Mouse (Mus musculus): ENCODE results near the gene Ethe1. TPM values are rescaled to one million over a fixed set of nuclear protein-coding genes. Genes with fewer than 3 reads are reported as not detected.

The Ethe1 gene
- polyA plus RNA-seq, 1 experiment from 2014 or later = 23.9 TPM

DNA sequence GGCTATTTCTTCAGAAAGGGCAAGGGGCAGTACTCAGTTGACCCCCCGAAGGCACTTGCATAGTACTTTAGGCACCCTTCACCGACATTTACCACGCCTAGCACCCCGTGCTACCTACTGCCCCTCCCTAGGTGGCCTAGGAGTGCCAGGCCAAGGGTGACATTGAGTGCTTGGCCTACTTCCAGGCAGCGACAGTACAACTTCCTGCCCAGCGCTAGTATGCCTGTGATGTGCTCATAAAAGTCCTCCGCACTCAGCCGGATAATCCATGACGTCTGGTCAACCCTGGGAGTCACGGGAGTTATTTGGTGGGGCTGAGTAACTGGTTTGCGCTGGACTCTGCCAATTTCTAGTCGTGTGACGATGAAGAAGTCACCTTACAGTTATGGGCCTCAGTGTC, 993 bp downstream of the Ethe1 start:
- H3K4me3 ChIP-seq (ENCODE audit: low read depth, low read length) = no peak overlapping the region
- peaks cover 39% of the 10 kb centered on the region for H3K27me3 ChIP-seq (ENCODE audit: control insufficient read depth, insufficient read depth, low read length)
- ATAC-seq (replicated peaks; ENCODE audit: insufficient number of reproducible peaks, low FRiP score, low TSS enrichment) = no peak
- no peak overlapping the region for H3K4me2 ChIP-seq
- 0 out of 2 replicates have a peak, but pooled peaks cover 4% of the 10 kb centered on the region for H3K4me1 ChIP-seq (ENCODE audit: control insufficient read depth, insufficient read depth, low read length)
- H3K36me3 ChIP-seq (ENCODE audit: control insufficient read depth, insufficient read depth, low read length) = no peaks in the 10 kb centered on the region
- WGBS (ENCODE audit: insufficient replicate concordance) = 84% methylated on average over 13 of the region's 13 CpGs
- no peak overlapping the region for H3K9ac ChIP-seq (ENCODE audit: low read depth, low read length)
- H3K27ac ChIP-seq (ENCODE audit: low read depth, low read length) = no peak overlapping the region
- H3K9me3 ChIP-seq (replicated peaks; ENCODE audit: control insufficient read depth, low read length) = no peaks in the 10 kb centered on the region

DNA sequence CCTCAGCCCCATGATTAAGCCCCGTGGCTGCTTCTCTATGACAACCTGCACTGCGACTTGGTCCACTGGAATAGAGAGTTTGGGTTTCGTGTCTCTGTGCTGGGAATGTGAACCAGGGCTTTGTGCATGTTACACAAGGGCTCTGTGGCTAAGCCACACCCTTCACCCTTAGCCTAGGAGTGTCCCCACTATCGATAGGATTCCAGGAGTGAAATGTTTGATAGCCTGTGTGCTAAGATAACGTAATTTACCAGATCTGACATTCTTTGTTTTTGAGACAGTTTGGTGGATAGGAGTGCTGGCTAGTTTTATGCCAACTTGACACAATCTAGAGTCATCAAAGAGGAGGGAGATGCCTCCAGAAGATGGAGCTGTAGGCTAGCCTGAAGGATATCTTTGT, 4.4 kb downstream of the Ethe1 start:
- WGBS (ENCODE audit: insufficient replicate concordance) = 64% methylated on average over 5 of the region's 5 CpGs
- Histone ChIP-seq H3K4me2 (no peak overlapping the region), H3K9me3 (replicated peaks; ENCODE audit: control insufficient read depth, low read length) (no peaks in the 10 kb centered on the region), H3K27ac (ENCODE audit: low read depth, low read length) (no peak overlapping the region), H3K36me3 (ENCODE audit: control insufficient read depth, insufficient read depth, low read length) (no peaks in the 10 kb centered on the region), H3K9ac (ENCODE audit: low read depth, low read length) (no peak overlapping the region), H3K4me3 (ENCODE audit: low read depth, low read length) (no peak overlapping the region), H3K4me1 (ENCODE audit: control insufficient read depth, insufficient read depth, low read length) (peaks cover 7% of the 10 kb centered on the region; the same call in 1 of the 2 replicates), H3K27me3 (ENCODE audit: control insufficient read depth, insufficient read depth, low read length) (peaks cover 31% of the 10 kb centered on the region)
- no peak for ATAC-seq (replicated peaks; ENCODE audit: insufficient number of reproducible peaks, low FRiP score, low TSS enrichment)

DNA sequence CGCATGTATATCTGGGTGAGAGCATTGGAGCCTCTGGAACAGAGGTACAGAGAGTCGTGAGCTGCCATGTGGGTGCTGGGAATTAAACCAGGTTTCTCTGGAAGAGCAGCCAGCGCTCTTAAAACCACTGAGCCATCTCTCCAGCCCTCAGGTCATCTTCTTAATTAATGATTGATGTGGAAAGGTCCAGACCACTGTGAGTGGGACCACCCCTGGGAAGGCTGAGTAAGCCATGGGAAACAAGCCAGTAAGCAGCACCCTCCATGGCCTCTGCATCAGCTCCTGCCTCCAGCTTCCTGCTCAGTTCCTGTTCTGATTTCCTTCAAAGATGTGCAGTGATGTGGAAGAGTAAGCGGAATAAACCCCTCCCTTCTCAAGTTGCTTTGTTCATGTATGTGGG, 4.8 kb downstream of the Ethe1 start:
- Histone ChIP-seq H3K36me3 (ENCODE audit: control insufficient read depth, insufficient read depth, low read length) (no peaks in the 10 kb centered on the region), H3K4me3 (ENCODE audit: low read depth, low read length) (no peak overlapping the region), H3K27me3 (ENCODE audit: control insufficient read depth, insufficient read depth, low read length) (peaks cover 27% of the 10 kb centered on the region), H3K4me1 (ENCODE audit: control insufficient read depth, insufficient read depth, low read length) (peaks cover 7% of the 10 kb centered on the region; the same call in 1 of the 2 replicates), H3K4me2 (no peak overlapping the region), H3K9ac (ENCODE audit: low read depth, low read length) (no peak overlapping the region), H3K27ac (ENCODE audit: low read depth, low read length) (no peak overlapping the region), H3K9me3 (replicated peaks; ENCODE audit: control insufficient read depth, low read length) (no peaks in the 10 kb centered on the region)
- 52% methylated on average over 4 of the region's 4 CpGs for WGBS (ENCODE audit: insufficient replicate concordance)
- ATAC-seq (replicated peaks; ENCODE audit: insufficient number of reproducible peaks, low FRiP score, low TSS enrichment) = no peak

DNA sequence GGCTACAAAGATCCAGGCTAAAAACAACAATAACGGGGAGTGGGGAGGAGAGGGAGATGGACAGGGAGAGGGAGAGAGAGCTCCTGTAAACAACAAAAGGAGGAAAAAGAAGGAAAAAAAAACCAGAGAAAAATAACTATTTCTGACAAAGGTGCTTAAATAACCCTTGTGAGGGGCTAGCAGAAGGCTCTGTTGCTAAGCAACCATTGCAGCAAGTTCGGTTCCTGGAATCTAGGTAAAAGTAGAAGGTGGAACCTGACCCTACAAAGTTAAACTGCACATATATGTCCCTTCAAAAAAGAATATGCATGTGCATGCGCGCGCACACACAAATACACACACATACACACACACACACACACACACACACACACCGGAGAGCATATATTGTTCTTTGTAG, 5.4 kb downstream of the Ethe1 start:
- H3K4me1 ChIP-seq (ENCODE audit: control insufficient read depth, insufficient read depth, low read length) = peaks cover 3% of the 10 kb centered on the region; the same call in 1 of the 2 replicates
- 80% methylated on average over 6 of the region's 6 CpGs for WGBS (ENCODE audit: insufficient replicate concordance)
- H3K9me3 ChIP-seq (replicated peaks; ENCODE audit: control insufficient read depth, low read length) = no peaks in the 10 kb centered on the region
- H3K4me3 ChIP-seq (ENCODE audit: low read depth, low read length) = no peak overlapping the region
- peaks cover 20% of the 10 kb centered on the region for H3K27me3 ChIP-seq (ENCODE audit: control insufficient read depth, insufficient read depth, low read length)
- no peak overlapping the region for H3K9ac ChIP-seq (ENCODE audit: low read depth, low read length)
- no peak overlapping the region for H3K27ac ChIP-seq (ENCODE audit: low read depth, low read length)
- H3K36me3 ChIP-seq (ENCODE audit: control insufficient read depth, insufficient read depth, low read length) = no peaks in the 10 kb centered on the region
- no peak overlapping the region for H3K4me2 ChIP-seq
- ATAC-seq (replicated peaks; ENCODE audit: insufficient number of reproducible peaks, low FRiP score, low TSS enrichment) = no peak

DNA sequence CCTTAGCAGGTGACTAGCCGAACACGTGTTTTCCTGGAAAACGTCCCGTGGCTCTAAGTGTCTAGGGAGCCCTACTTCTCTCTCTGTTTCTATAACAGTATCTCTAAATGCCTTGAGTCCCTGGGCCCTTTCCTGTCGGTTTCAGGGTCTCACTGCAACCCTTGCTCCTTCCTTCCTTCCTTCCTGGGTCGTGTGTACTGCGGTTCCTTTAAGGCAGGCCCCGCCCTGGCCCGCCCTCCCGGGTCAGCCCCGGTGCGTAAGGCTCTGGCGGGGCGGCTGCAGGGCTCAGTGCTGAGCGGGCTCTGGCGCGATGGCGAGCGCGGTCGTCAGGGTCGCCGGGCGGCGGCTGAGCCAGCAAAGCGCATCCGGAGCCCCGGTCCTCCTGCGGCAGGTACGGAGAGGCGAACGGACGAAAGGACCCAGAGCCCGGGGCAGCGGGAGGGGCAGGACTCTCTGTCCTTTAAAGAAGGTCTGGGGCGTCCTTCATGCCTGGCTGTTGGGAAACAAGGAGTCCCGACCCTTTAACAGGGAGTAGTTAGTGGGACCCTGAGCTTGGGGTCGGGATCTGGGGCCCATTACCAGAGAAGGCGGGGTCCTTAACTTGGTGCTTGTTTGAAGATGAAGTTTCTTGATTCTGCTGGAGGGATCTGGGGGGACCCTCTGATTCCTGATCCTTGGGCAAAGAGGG, 6.4 kb downstream of the Ethe1 start:
- Histone ChIP-seq H3K9ac (ENCODE audit: low read depth, low read length) (peak overlapping the region; percentile 73), H3K4me1 (ENCODE audit: control insufficient read depth, insufficient read depth, low read length) (peaks cover 3% of the 10 kb centered on the region; the same call in 1 of the 2 replicates), H3K36me3 (ENCODE audit: control insufficient read depth, insufficient read depth, low read length) (no peaks in the 10 kb centered on the region), H3K4me3 (ENCODE audit: low read depth, low read length) (peak overlapping the region; percentile 70), H3K9me3 (replicated peaks; ENCODE audit: control insufficient read depth, low read length) (no peaks in the 10 kb centered on the region), H3K4me2 (peak overlapping the region; percentile 85), H3K27ac (ENCODE audit: low read depth, low read length) (no peak overlapping the region), H3K27me3 (ENCODE audit: control insufficient read depth, insufficient read depth, low read length) (peaks cover 18% of the 10 kb centered on the region)
- ATAC-seq (replicated peaks; ENCODE audit: insufficient number of reproducible peaks, low FRiP score, low TSS enrichment) = peak; percentile 75; the same call in 1 of the 2 replicates
- WGBS (ENCODE audit: insufficient replicate concordance) = 2% methylated on average over 39 of the region's 39 CpGs

DNA sequence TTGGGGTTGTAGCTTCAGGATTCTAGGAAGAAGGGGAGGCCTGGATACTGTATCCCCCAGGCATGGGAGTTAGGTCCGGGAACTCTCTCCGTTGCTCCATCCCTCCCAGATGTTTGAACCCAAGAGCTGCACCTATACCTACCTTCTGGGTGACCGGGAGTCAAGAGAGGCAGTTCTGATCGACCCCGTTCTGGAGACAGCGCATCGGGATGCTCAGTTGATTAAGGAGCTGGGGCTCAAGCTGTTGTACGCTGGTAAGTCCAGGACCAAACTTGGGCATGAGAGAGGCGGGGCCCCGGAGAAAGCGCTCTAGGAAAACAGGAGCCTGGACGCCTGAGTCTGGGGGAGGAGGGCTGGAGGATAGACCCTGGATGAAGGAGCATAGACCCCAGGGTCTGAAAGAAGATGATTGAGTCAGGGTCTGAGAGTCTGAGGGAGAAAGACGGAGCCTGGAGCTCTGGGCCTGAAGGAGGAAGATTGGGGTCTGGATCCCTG, 7.0 kb downstream of the Ethe1 start:
- WGBS (ENCODE audit: insufficient replicate concordance) = 4% methylated on average over 13 of the region's 13 CpGs
- Histone ChIP-seq H3K27me3 (ENCODE audit: control insufficient read depth, insufficient read depth, low read length) (peaks cover 18% of the 10 kb centered on the region), H3K36me3 (ENCODE audit: control insufficient read depth, insufficient read depth, low read length) (no peaks in the 10 kb centered on the region), H3K4me2 (peak overlapping the region; percentile 85), H3K9me3 (replicated peaks; ENCODE audit: control insufficient read depth, low read length) (no peaks in the 10 kb centered on the region), H3K4me1 (ENCODE audit: control insufficient read depth, insufficient read depth, low read length) (peaks cover 3% of the 10 kb centered on the region; the same call in 1 of the 2 replicates), H3K4me3 (ENCODE audit: low read depth, low read length) (peak overlapping the region; percentile 70), H3K9ac (ENCODE audit: low read depth, low read length) (peak overlapping the region; percentile 73), H3K27ac (ENCODE audit: low read depth, low read length) (no peak overlapping the region)
- ATAC-seq (replicated peaks; ENCODE audit: insufficient number of reproducible peaks, low FRiP score, low TSS enrichment) = no peak

DNA sequence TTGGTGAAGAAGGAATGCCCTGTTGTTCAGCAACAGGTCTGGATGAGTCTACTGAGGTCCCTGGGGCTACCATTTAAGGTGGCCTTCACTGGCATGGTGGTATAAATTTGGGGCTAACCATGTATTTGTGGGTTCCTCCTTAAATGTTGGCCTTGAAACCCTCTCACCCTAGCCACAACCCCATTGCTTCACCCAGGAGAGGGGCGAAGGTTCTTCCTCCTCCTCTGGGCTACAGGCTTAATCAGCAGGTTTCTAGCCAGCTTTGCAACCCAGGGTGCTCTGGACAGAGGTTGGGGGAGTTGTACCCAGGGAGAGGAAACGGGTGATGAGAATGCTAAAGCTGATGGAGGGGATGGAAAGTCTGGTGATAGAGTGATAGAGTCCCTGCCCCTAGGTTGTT, 8.1 kb downstream of the Ethe1 start:
- H3K9ac ChIP-seq (ENCODE audit: low read depth, low read length) = no peak overlapping the region
- no peak overlapping the region for H3K27ac ChIP-seq (ENCODE audit: low read depth, low read length)
- H3K9me3 ChIP-seq (replicated peaks; ENCODE audit: control insufficient read depth, low read length) = no peaks in the 10 kb centered on the region
- WGBS (ENCODE audit: insufficient replicate concordance) = 50% methylated on average over 2 of the region's 2 CpGs
- ATAC-seq (replicated peaks; ENCODE audit: insufficient number of reproducible peaks, low FRiP score, low TSS enrichment) = no peak
- no peak overlapping the region for H3K4me2 ChIP-seq
- H3K4me3 ChIP-seq (ENCODE audit: low read depth, low read length) = no peak overlapping the region
- H3K4me1 ChIP-seq (ENCODE audit: control insufficient read depth, insufficient read depth, low read length) = peaks cover 3% of the 10 kb centered on the region; the same call in 1 of the 2 replicates
- H3K27me3 ChIP-seq (ENCODE audit: control insufficient read depth, insufficient read depth, low read length) = peaks cover 18% of the 10 kb centered on the region
- no peaks in the 10 kb centered on the region for H3K36me3 ChIP-seq (ENCODE audit: control insufficient read depth, insufficient read depth, low read length)

DNA sequence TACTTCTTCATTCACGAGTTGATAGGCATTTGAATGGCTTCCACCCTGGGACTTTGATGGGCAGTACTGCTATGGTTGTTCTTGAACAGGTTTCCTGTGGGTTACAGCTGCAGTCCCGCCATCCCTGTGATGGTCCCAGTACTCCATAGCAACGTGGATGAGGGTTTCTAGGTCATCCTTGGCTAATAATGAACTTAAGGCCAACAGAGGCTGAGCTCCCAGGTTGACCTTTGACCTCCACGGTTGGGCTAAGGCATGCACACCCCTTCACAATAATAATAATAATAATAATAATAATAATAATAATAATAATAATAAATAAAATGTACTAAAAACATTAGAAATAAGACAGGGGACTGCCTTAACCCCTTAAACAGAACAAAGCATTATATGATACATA, 10.8 kb downstream of the Ethe1 start:
- Histone ChIP-seq H3K27me3 (ENCODE audit: control insufficient read depth, insufficient read depth, low read length) (peaks cover 18% of the 10 kb centered on the region), H3K4me3 (ENCODE audit: low read depth, low read length) (no peak overlapping the region), H3K27ac (ENCODE audit: low read depth, low read length) (no peak overlapping the region), H3K9ac (ENCODE audit: low read depth, low read length) (no peak overlapping the region), H3K36me3 (ENCODE audit: control insufficient read depth, insufficient read depth, low read length) (no peaks in the 10 kb centered on the region), H3K4me2 (no peak overlapping the region), H3K4me1 (ENCODE audit: control insufficient read depth, insufficient read depth, low read length) (peaks cover 3% of the 10 kb centered on the region; the same call in 1 of the 2 replicates), H3K9me3 (replicated peaks; ENCODE audit: control insufficient read depth, low read length) (no peaks in the 10 kb centered on the region)
- 65% methylated on average over 4 of the region's 4 CpGs for WGBS (ENCODE audit: insufficient replicate concordance)
- no peak for ATAC-seq (replicated peaks; ENCODE audit: insufficient number of reproducible peaks, low FRiP score, low TSS enrichment)

Measured in heart, embryonic 11.5 days (tissue).